Mouse (Mus musculus) embryonic facial prominence, embryonic 12.5 days (tissue): Measurements from ENCODE around the gene Snai3. TPM values are rescaled to one million over a fixed set of nuclear protein-coding genes. Genes with fewer than 3 reads are reported as not detected.
A peak's percentile ranks its signal among the peaks of the same experiment; 100 is the strongest.

Experiments used
- ATAC-seq: fragments of 200-750 bp; cut with Nextera tagmentation; 2 replicates; pipeline ENCODE4 v1.8.0; 2017; ENCODE audit not compliant: insufficient number of reproducible peaks, insufficient read depth, low FRiP score, low TSS enrichment
- H3K27ac ChIP-seq: fragments of 300-500 bp; sonication (generic); 2 replicates; pipeline ENCODE4 v1.5.1; 2016; ENCODE audit warnings: mild to moderate bottlenecking
- H3K27me3 ChIP-seq: fragments of 300-500 bp; sonication (generic); 2 replicates; pipeline ENCODE4 v1.6.1; 2016; ENCODE audit warnings: mild to moderate bottlenecking, moderate library complexity
- H3K36me3 ChIP-seq: fragments of 300-500 bp; sonication (generic); 2 replicates; pipeline ENCODE4 v1.6.1; 2016; ENCODE audit warnings: mild to moderate bottlenecking
- H3K4me1 ChIP-seq: fragments of 300-500 bp; sonication (generic); 2 replicates; pipeline ENCODE4 v1.6.1; 2016
- H3K4me2 ChIP-seq: fragments of 300-500 bp; sonication (generic); replicated peaks from 2 replicates; pipeline ENCODE4 v1.6.1; 2016; ENCODE audit warnings: mild to moderate bottlenecking, moderate library complexity
- H3K4me3 ChIP-seq: fragments of 300-500 bp; sonication (generic); 2 replicates; pipeline ENCODE4 v1.5.1; 2016; ENCODE audit warnings: mild to moderate bottlenecking
- H3K9ac ChIP-seq: fragments of 300-500 bp; sonication (generic); 2 replicates; pipeline ENCODE4 v1.6.1; 2016; ENCODE audit warnings: mild to moderate bottlenecking, moderate library complexity
- H3K9me3 ChIP-seq: fragments of 300-500 bp; sonication (generic); 2 replicates; pipeline ENCODE4 v1.6.1; 2016; ENCODE audit warnings: mild to moderate bottlenecking, moderate library complexity
- WGBS: fragments of 180-500 bp; shearing (Covaris S2); methylation state at CpG from one replicate; pipeline ENCODE4 v1.1.7; 2016; 5-methylcytosine and 5-hydroxymethylcytosine counted together
- polyA plus RNA-seq: library from polyadenylated mRNA; unstranded; fragments of >200 nt; fragmentation: Nextera tagmentation; extraction: Ambion mirVana; gene quantifications from 2 replicates; pipeline ENCODE4 v1.2.1, GENCODE M21; 2016

Snai3 gene
- polyA plus RNA-seq, 1 experiment from 2014 or later, result 0.45 TPM

GRCm38 (mm10) chr8:122473911-122474421, 13.4 kb upstream of the Snai3 start:
- no peak overlapping the region for H3K27ac ChIP-seq
- 88% methylated on average over 8 of the region's 8 CpGs for whole genome bisulfite sequencing
- no peaks in the 10 kb centered on the region for H3K27me3 ChIP-seq
- H3K9ac ChIP-seq, result no peak overlapping the region
- H3K4me2 ChIP-seq, result 0 out of 2 replicates have a peak overlapping the region, but pooled peaks have one; percentile 9
- H3K4me1 ChIP-seq, result peaks cover 21% of the 10 kb centered on the region
- ATAC-seq, result no peak
- H3K9me3 ChIP-seq, result no peaks in the 10 kb centered on the region
- peaks cover 49% of the 10 kb centered on the region for H3K36me3 ChIP-seq
- H3K4me3 ChIP-seq, result no peak overlapping the region

GRCm38 (mm10) chr8:122470691-122471090, 10.2 kb upstream of the Snai3 start:
- Histone ChIP-seq H3K27ac (no peak overlapping the region), H3K9me3 (no peaks in the 10 kb centered on the region), H3K9ac (no peak overlapping the region), H3K36me3 (peaks cover 62% of the 10 kb centered on the region), H3K27me3 (no peaks in the 10 kb centered on the region), H3K4me2 (no peak overlapping the region), H3K4me3 (no peak overlapping the region), H3K4me1 (peaks cover 11% of the 10 kb centered on the region)
- WGBS, result 75% methylated on average over 5 of the region's 5 CpGs
- no peak for ATAC-seq

- 88% methylated on average over 10 of the region's 10 CpGs for WGBS
- Histone ChIP-seq H3K4me2 (no peak overlapping the region), H3K4me3 (no peak overlapping the region), H3K9ac (no peak overlapping the region), H3K36me3 (peaks cover 68% of the 10 kb centered on the region), H3K4me1 (peaks cover 9% of the 10 kb centered on the region), H3K9me3 (no peaks in the 10 kb centered on the region), H3K27me3 (no peaks in the 10 kb centered on the region), H3K27ac (no peak overlapping the region)
- ATAC-seq, result no peak
Measured at GRCm38 (mm10) chr8:122469965-122470364, 9.4 kb upstream of the Snai3 start.

GRCm38 (mm10) chr8:122469407-122469806, 8.9 kb upstream of the Snai3 start:
- Histone ChIP-seq H3K4me2 (no peak overlapping the region), H3K27me3 (no peaks in the 10 kb centered on the region), H3K9ac (no peak overlapping the region), H3K36me3 (peaks cover 70% of the 10 kb centered on the region), H3K27ac (no peak overlapping the region), H3K9me3 (no peaks in the 10 kb centered on the region), H3K4me1 (peaks cover 5% of the 10 kb centered on the region; the same call in 1 of the 2 replicates), H3K4me3 (no peak overlapping the region)
- ATAC-seq, result no peak
- 73% methylated on average over 6 of the region's 6 CpGs for WGBS

GRCm38 (mm10) chr8:122467816-122468215, 7.3 kb upstream of the Snai3 start:
- no peak overlapping the region for H3K4me3 ChIP-seq
- no peak overlapping the region for H3K9ac ChIP-seq
- H3K27ac ChIP-seq, result no peak overlapping the region
- H3K4me1 ChIP-seq, result no peaks in the 10 kb centered on the region
- no peak overlapping the region for H3K4me2 ChIP-seq
- no peaks in the 10 kb centered on the region for H3K9me3 ChIP-seq
- WGBS, result 86% methylated on average over 13 of the region's 13 CpGs
- H3K36me3 ChIP-seq, result peaks cover 60% of the 10 kb centered on the region
- no peak for ATAC-seq
- peaks cover 8% of the 10 kb centered on the region for H3K27me3 ChIP-seq

GRCm38 (mm10) chr8:122464985-122465384, 4.5 kb upstream of the Snai3 start:
- no peak overlapping the region for H3K27ac ChIP-seq
- peaks cover 47% of the 10 kb centered on the region for H3K36me3 ChIP-seq
- 51% methylated on average over 7 of the region's 7 CpGs for WGBS
- no peak overlapping the region for H3K9ac ChIP-seq
- ATAC-seq, result no peak
- peaks cover 10% of the 10 kb centered on the region for H3K4me1 ChIP-seq
- H3K9me3 ChIP-seq, result no peaks in the 10 kb centered on the region
- H3K4me2 ChIP-seq, result no peak overlapping the region
- H3K4me3 ChIP-seq, result no peak overlapping the region
- peaks cover 36% of the 10 kb centered on the region for H3K27me3 ChIP-seq

- H3K9me3 ChIP-seq, result no peaks in the 10 kb centered on the region
- H3K27me3 ChIP-seq, result peaks cover 47% of the 10 kb centered on the region
- no peak for ATAC-seq
- no peak overlapping the region for H3K4me3 ChIP-seq
- H3K4me2 ChIP-seq, result no peak overlapping the region
- WGBS, result 45% methylated on average over 12 of the region's 12 CpGs
- peaks cover 12% of the 10 kb centered on the region for H3K4me1 ChIP-seq
- H3K27ac ChIP-seq, result no peak overlapping the region
- peaks cover 37% of the 10 kb centered on the region for H3K36me3 ChIP-seq
- H3K9ac ChIP-seq, result no peak overlapping the region
Measured at GRCm38 (mm10) chr8:122463651-122464640, 3.4 kb upstream of the Snai3 start.

- no peaks in the 10 kb centered on the region for H3K9me3 ChIP-seq
- H3K4me1 ChIP-seq, result peaks cover 12% of the 10 kb centered on the region
- H3K4me2 ChIP-seq, result no peak overlapping the region
- peaks cover 25% of the 10 kb centered on the region for H3K36me3 ChIP-seq
- peaks cover 57% of the 10 kb centered on the region for H3K27me3 ChIP-seq
- no peak for ATAC-seq
- H3K9ac ChIP-seq, result no peak overlapping the region
- WGBS, result 66% methylated on average over 8 of the region's 8 CpGs
- no peak overlapping the region for H3K4me3 ChIP-seq
- H3K27ac ChIP-seq, result no peak overlapping the region
Measured at GRCm38 (mm10) chr8:122462510-122462909, 2.0 kb upstream of the Snai3 start.

- H3K27ac ChIP-seq, result no peak overlapping the region
- H3K4me2 ChIP-seq, result no peak overlapping the region
- H3K4me3 ChIP-seq, result no peak overlapping the region
- H3K9me3 ChIP-seq, result no peaks in the 10 kb centered on the region
- H3K9ac ChIP-seq, result no peak overlapping the region
- no peak for ATAC-seq
- WGBS, result 54% methylated on average over 11 of the region's 11 CpGs
- peaks cover 12% of the 10 kb centered on the region for H3K4me1 ChIP-seq
- H3K36me3 ChIP-seq, result peaks cover 16% of the 10 kb centered on the region
- peaks cover 63% of the 10 kb centered on the region for H3K27me3 ChIP-seq
Measured at GRCm38 (mm10) chr8:122461473-122462148, 1.1 kb upstream of the Snai3 start.

GRCm38 (mm10) chr8:122459990-122460389, 543 bp downstream of the Snai3 start:
- peaks cover 12% of the 10 kb centered on the region for H3K4me1 ChIP-seq
- H3K9me3 ChIP-seq, result no peaks in the 10 kb centered on the region
- peak overlapping the region; percentile 29 for H3K4me3 ChIP-seq
- ATAC-seq, result no peak
- H3K9ac ChIP-seq, result no peak overlapping the region
- peaks cover 71% of the 10 kb centered on the region for H3K27me3 ChIP-seq
- H3K36me3 ChIP-seq, result peaks cover 2% of the 10 kb centered on the region; the same call in 1 of the 2 replicates
- 27% methylated on average over 7 of the region's 7 CpGs for WGBS
- H3K4me2 ChIP-seq, result peak overlapping the region; percentile 57
- 0 out of 2 replicates have a peak overlapping the region, but pooled peaks have one; percentile 36 for H3K27ac ChIP-seq

- no peak for ATAC-seq
- Histone ChIP-seq H3K27ac (no peak overlapping the region), H3K9ac (no peak overlapping the region), H3K27me3 (peaks cover 71% of the 10 kb centered on the region), H3K9me3 (no peaks in the 10 kb centered on the region), H3K36me3 (no peaks in the 10 kb centered on the region), H3K4me2 (no peak overlapping the region), H3K4me1 (peaks cover 12% of the 10 kb centered on the region), H3K4me3 (no peak overlapping the region)
- 54% methylated on average over 6 of the region's 6 CpGs for WGBS
Measured at GRCm38 (mm10) chr8:122459218-122459900, 1.2 kb downstream of the Snai3 start.
